Mouse (Mus musculus) embryonic facial prominence, embryonic 14.5 days (tissue): Measurements from ENCODE around the gene Dlst. TPM values are rescaled to one million over a fixed set of nuclear protein-coding genes. Genes with fewer than 3 reads are reported as not detected.

ENCODE experiments used
- ATAC-seq: fragments of 200-750 bp; cut with Nextera tagmentation; 2 replicates; pipeline ENCODE4 v1.8.0; 2017; ENCODE audit warnings: low read depth, moderate number of reproducible peaks, moderate TSS enrichment
- DNase-seq: peaks from one replicate; pipeline ENCODE4 v3.0.0-alpha.2; 2015; ENCODE audit warnings: low spot score
- H3K27ac ChIP-seq: fragments of 300-500 bp; sonication (generic); replicated peaks from 2 replicates; pipeline ENCODE4 v1.5.1; 2014; ENCODE audit warnings: low read depth, mild to moderate bottlenecking, low read length, moderate library complexity
- H3K27me3 ChIP-seq: fragments of 300-500 bp; sonication (generic); replicated peaks from 2 replicates; pipeline ENCODE4 v1.6.1; 2014; ENCODE audit warnings: low read length; ENCODE audit not compliant: control insufficient read depth, insufficient read depth
- H3K36me3 ChIP-seq: fragments of 300-500 bp; sonication (generic); 2 replicates; pipeline ENCODE4 v1.6.1; 2014; ENCODE audit warnings: low read length, mixed read lengths; ENCODE audit not compliant: control insufficient read depth, insufficient read depth
- H3K4me1 ChIP-seq: fragments of 300-500 bp; sonication (generic); 2 replicates; pipeline ENCODE4 v1.6.1; 2014; ENCODE audit warnings: antibody characterized with exemption, low read length; ENCODE audit not compliant: control insufficient read depth, insufficient read depth
- H3K4me2 ChIP-seq: fragments of 300-500 bp; sonication (generic); 2 replicates; pipeline ENCODE4 v1.6.1; 2014; ENCODE audit warnings: low read depth, mild to moderate bottlenecking, low read length, moderate library complexity, mixed read lengths
- H3K4me3 ChIP-seq: fragments of 300-500 bp; sonication (generic); 2 replicates; pipeline ENCODE4 v1.5.1; 2014; ENCODE audit warnings: low read depth, mild to moderate bottlenecking, low read length
- H3K9ac ChIP-seq: fragments of 300-500 bp; sonication (generic); 2 replicates; pipeline ENCODE4 v1.6.1; 2014; ENCODE audit warnings: low read depth, mild to moderate bottlenecking, low read length, moderate library complexity, mixed read lengths
- H3K9me3 ChIP-seq: fragments of 300-500 bp; sonication (generic); 2 replicates; pipeline ENCODE4 v1.6.1; 2016; ENCODE audit warnings: low read length; ENCODE audit not compliant: control insufficient read depth
- WGBS: fragments of 180-500 bp; shearing (Covaris S2); extraction: QIAGEN DNeasy Blood & Tissue Kit; methylation state at CpG from one replicate; pipeline ENCODE4 v1.1.7; 2014; 5-methylcytosine and 5-hydroxymethylcytosine counted together
- polyA plus RNA-seq: library from polyadenylated mRNA; unstranded; fragments of >200 nt; fragmentation: Nextera tagmentation; extraction: Ambion mirVana; gene quantifications from 2 replicates; pipeline ENCODE4 v1.2.1, GENCODE M21; 2014

The Dlst gene
- polyA plus RNA-seq, 1 experiment from 2014 or later = 112 TPM

- Histone ChIP-seq H3K27me3 (no peaks in the 10 kb centered on the region), H3K9ac (peak overlapping the region; percentile 14; the same call in 1 of the 2 replicates), H3K4me2 (no peak overlapping the region), H3K4me3 (no peak overlapping the region), H3K27ac (peak overlapping the region; percentile 10; the same call in 1 of the 2 replicates), H3K9me3 (no peaks in the 10 kb centered on the region), H3K36me3 (peaks cover 3% of the 10 kb centered on the region; the same call in 1 of the 2 replicates), H3K4me1 (peaks cover 15% of the 10 kb centered on the region)
- ATAC-seq (peak; percentile 45; the same call in 1 of the 2 replicates), DNase-seq (peak; percentile 39)
- whole genome bisulfite sequencing = 71% methylated on average over 10 of the region's 10 CpGs
Observed at GRCm38 (mm10) chr12:85094706-85095105, 15.9 kb upstream of the Dlst start.

DNA sequence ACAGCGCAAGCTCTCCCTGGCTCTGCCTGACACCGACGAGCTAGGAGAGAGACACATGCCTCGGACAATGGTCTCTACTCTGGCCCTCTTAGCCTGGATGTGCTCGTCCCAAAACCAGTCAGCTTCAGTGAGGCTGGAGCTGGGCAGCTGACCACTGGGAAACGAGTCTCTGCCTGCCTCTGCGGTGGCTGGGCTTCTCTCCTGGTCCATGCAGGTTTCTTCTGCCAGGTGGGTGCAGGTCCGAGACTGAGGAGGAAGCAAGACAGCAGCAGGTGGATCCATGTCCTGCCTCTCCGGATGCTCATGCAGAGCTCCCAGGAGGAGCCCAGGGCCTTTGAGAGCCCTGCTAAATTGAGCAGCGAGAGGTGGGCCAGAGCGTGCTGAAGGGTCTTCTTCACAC is 15.5 kb upstream of the Dlst start:
- H3K4me3 ChIP-seq = no peak overlapping the region
- DNase-seq (no peak), ATAC-seq (no peak)
- no peaks in the 10 kb centered on the region for H3K9me3 ChIP-seq
- no peaks in the 10 kb centered on the region for H3K27me3 ChIP-seq
- WGBS = 87% methylated on average over 11 of the region's 11 CpGs
- H3K27ac ChIP-seq = 0 out of 2 replicates have a peak overlapping the region, but pooled peaks have one; percentile 10
- H3K9ac ChIP-seq = no peak overlapping the region
- H3K36me3 ChIP-seq = no peaks in the 10 kb centered on the region; the same call in 1 of the 2 replicates
- H3K4me1 ChIP-seq = peaks cover 15% of the 10 kb centered on the region
- H3K4me2 ChIP-seq = no peak overlapping the region

DNA sequence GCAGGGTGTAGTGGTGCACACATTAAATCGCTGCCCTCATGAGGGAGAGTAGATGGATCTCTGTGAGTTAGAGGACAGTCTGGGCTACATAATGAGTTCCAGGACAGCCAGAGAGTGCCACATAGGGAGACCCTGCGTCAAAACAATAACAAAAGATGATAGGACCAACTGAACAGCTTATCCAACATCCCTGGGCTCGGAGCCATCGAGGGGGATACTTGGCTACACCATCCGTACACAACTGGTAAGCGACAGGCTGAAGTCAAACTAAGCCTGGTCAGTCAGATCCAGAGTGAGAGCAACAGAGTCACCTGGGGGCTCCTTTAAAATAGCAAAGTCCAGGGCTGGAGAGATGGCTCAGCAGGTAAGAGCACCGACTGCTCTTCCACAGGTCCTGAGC is 14.8 kb upstream of the Dlst start:
- no peak for DNase-seq
- Histone ChIP-seq H3K27me3 (no peaks in the 10 kb centered on the region), H3K4me2 (no peak overlapping the region), H3K9ac (no peak overlapping the region), H3K36me3 (no peaks in the 10 kb centered on the region), H3K27ac (no peak overlapping the region), H3K9me3 (no peaks in the 10 kb centered on the region), H3K4me3 (no peak overlapping the region), H3K4me1 (peaks cover 15% of the 10 kb centered on the region)
- no peak for ATAC-seq
- WGBS = 77% methylated on average over 7 of the region's 7 CpGs

DNA sequence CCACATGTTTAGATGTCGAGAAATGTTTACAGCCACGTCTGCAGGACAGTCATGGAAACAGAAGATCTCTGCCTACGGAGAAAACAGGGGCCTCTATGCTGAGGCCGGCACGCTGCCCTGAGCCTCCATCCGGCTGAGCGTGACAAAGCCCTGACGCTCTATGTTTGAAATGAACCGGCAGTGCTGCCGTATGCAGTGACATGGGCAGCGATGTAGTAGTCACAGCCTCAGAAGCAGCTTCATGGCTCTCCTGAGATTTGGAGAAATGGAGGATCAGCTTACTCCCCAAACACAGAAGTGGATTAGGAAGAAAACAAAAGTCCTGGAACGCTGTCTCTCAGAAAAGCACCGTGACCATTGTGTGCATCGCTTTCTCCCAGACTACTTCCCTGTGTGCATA is 9.6 kb upstream of the Dlst start:
- peak; percentile 53 for DNase-seq
- Histone ChIP-seq H3K27me3 (no peaks in the 10 kb centered on the region), H3K27ac (no peak overlapping the region), H3K4me1 (no peaks in the 10 kb centered on the region; the same call in 1 of the 2 replicates), H3K36me3 (no peaks in the 10 kb centered on the region), H3K9me3 (no peaks in the 10 kb centered on the region), H3K4me2 (no peak overlapping the region), H3K4me3 (no peak overlapping the region), H3K9ac (0 out of 2 replicates have a peak overlapping the region, but pooled peaks have one; percentile 22)
- 36% methylated on average over 14 of the region's 14 CpGs for WGBS
- ATAC-seq = peak; percentile 60; the same call in 1 of the 2 replicates

DNA sequence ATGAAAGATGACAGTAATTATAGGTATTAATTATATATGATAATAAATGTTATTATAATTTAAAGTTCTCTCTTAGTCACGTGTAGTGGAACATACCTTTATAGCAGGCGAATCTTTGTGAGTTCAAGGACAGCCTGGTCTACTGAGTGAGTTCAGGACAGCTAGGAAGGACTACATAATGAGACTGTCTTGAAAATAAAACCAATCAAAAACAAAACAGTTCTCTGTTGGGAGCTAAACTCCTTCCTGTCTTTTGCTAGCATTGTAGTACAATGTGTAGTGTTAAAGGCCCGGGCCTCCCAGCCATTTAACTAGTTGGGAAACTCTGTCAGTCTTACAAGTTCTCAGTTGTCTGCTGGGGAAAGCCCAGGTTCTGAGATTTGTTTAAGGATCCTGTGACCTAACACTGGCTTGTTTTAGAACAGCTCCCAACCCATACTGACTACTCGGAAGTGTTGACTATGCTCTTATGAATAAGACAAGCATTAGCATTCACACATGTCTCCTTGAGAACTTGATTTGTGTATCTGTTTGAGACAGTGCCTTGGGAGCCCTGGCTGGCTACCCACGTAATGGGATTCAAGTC is 9.0 kb upstream of the Dlst start:
- Histone ChIP-seq H3K9ac (no peak overlapping the region), H3K27me3 (no peaks in the 10 kb centered on the region), H3K4me2 (no peak overlapping the region), H3K36me3 (no peaks in the 10 kb centered on the region), H3K27ac (no peak overlapping the region), H3K4me1 (peaks cover 3% of the 10 kb centered on the region; the same call in 1 of the 2 replicates), H3K4me3 (no peak overlapping the region), H3K9me3 (no peaks in the 10 kb centered on the region)
- whole genome bisulfite sequencing = 81% methylated on average over 5 of the region's 5 CpGs
- no peak for ATAC-seq
- no peak for DNase-seq

DNA sequence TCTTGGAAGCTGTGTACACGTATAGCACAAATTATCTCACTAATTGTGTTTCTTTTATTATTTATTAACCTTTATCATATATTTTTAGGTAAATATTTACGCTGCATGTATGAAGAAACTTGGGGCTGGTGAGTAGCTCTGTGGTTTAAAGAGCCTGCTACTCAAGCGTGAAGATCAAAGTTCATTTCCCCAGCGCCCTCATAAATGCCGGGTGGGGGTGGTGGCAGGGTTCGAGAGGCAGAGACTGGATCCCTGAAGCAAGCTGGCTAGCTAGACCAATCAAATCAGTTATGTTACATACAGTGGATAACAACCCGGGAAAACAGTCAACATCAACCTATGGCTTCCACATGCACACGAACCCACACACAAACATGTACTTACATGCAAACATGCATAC is 7.5 kb upstream of the Dlst start:
- ATAC-seq (no peak), DNase-seq (no peak)
- Histone ChIP-seq H3K27me3 (no peaks in the 10 kb centered on the region), H3K4me2 (no peak overlapping the region), H3K9me3 (no peaks in the 10 kb centered on the region), H3K9ac (no peak overlapping the region), H3K4me1 (peaks cover 3% of the 10 kb centered on the region; the same call in 1 of the 2 replicates), H3K36me3 (no peaks in the 10 kb centered on the region), H3K4me3 (no peak overlapping the region), H3K27ac (no peak overlapping the region)
- 82% methylated on average over 8 of the region's 8 CpGs for WGBS

DNA sequence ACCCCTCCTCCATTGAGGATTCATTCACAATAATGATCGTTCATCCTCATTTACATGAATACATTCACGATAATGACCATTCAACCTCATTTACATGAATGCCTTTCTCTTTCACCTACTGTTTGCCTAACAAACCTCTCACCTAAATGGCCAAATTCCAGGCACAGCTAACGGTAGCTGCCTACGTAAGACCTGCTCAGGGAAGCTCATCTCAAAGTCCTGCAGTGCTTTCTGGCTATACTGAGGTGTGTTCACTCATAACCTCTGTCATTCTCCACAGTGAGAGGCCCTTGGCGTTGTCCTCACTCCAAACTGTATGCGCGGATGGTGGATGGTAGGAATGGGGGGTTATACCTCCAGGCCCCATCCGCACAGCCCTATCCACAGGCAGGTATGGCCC is 5.8 kb upstream of the Dlst start:
- no peaks in the 10 kb centered on the region for H3K27me3 ChIP-seq
- ATAC-seq = no peak
- no peak overlapping the region for H3K4me2 ChIP-seq
- H3K27ac ChIP-seq = no peak overlapping the region
- no peak for DNase-seq
- 91% methylated on average over 8 of the region's 8 CpGs for WGBS
- no peak overlapping the region for H3K9ac ChIP-seq
- no peaks in the 10 kb centered on the region for H3K36me3 ChIP-seq
- H3K4me3 ChIP-seq = no peak overlapping the region
- H3K4me1 ChIP-seq = peaks cover 8% of the 10 kb centered on the region
- H3K9me3 ChIP-seq = no peaks in the 10 kb centered on the region

GRCm38 (mm10) chr12:85106292-85106691 is 4.3 kb upstream of the Dlst start:
- 5% methylated on average over 8 of the region's 8 CpGs for WGBS
- 0 out of 2 replicates have a peak overlapping the region, but pooled peaks have one; percentile 3 for H3K9ac ChIP-seq

DNA sequence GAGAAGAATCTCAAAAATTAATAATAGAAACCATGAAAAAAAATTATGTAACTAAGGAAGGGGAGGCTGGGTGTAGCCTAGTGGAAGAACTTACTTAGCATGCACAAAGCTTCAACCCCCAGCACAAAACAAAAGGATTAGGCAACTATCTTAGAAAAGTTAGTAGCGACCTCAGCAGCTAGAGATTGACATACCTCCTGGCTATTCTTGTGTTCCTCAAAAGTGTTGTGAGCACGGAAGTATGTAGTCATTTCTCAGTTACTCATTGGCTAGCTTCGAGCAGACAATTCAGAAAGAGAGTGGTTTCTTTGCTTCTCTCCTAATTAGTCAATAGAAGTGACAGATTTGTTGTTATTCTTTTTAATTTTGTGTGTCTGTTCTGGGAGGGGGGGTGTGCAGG is 2.0 kb upstream of the Dlst start:
- Histone ChIP-seq H3K27ac (no peak overlapping the region), H3K4me3 (no peak overlapping the region), H3K4me1 (peaks cover 27% of the 10 kb centered on the region), H3K27me3 (no peaks in the 10 kb centered on the region), H3K4me2 (no peak overlapping the region), H3K36me3 (no peaks in the 10 kb centered on the region), H3K9me3 (no peaks in the 10 kb centered on the region), H3K9ac (no peak overlapping the region)
- WGBS = 63% methylated on average over 3 of the region's 3 CpGs
- ATAC-seq (no peak), DNase-seq (no peak)

More at GRCm38 (mm10) chr12:85106292-85106691, 4.3 kb upstream of the Dlst start:
- H3K9me3 ChIP-seq = no peaks in the 10 kb centered on the region
- H3K4me2 ChIP-seq = peak overlapping the region; percentile 40
- H3K27me3 ChIP-seq = no peaks in the 10 kb centered on the region
- no peak overlapping the region for H3K27ac ChIP-seq
- H3K4me1 ChIP-seq = peaks cover 12% of the 10 kb centered on the region
- ATAC-seq = no peak
- H3K36me3 ChIP-seq = no peaks in the 10 kb centered on the region
- H3K4me3 ChIP-seq = no peak overlapping the region
- DNase-seq = peak; percentile 17
